Mouse (Mus musculus) kidney, postnatal 0 days (tissue): Measurements from ENCODE around the gene Desi1. TPM values are rescaled to one million over a fixed set of nuclear protein-coding genes. Genes with fewer than 3 reads are reported as not detected.

ENCODE experiments used
- ATAC-seq: fragments of 200-750 bp; cut with Nextera tagmentation; replicated peaks from 2 replicates; pipeline ENCODE4 v1.8.0; 2017; ENCODE audit warnings: low read depth, moderate number of reproducible peaks, moderate TSS enrichment, moderate library complexity; ENCODE audit not compliant: low FRiP score
- DNase-seq: peaks from one replicate; pipeline ENCODE4 v3.0.0-alpha.2; 2016; ENCODE audit warnings: low spot score
- H3K27ac ChIP-seq: fragments of 300-500 bp; sonication (generic); 2 replicates; pipeline ENCODE4 v1.5.1; 2014; ENCODE audit warnings: mild to moderate bottlenecking
- H3K27me3 ChIP-seq: fragments of 300-500 bp; sonication (generic); 2 replicates; pipeline ENCODE4 v1.6.1; 2014; ENCODE audit warnings: low read length, mixed read lengths; ENCODE audit not compliant: insufficient read depth
- H3K36me3 ChIP-seq: fragments of 300-500 bp; sonication (generic); 2 replicates; pipeline ENCODE4 v1.6.1; 2014; ENCODE audit warnings: low read length, mixed read lengths; ENCODE audit not compliant: insufficient read depth
- H3K4me1 ChIP-seq: fragments of 300-500 bp; sonication (generic); replicated peaks from 2 replicates; pipeline ENCODE4 v1.6.1; 2014; ENCODE audit warnings: antibody characterized with exemption, low read length, mixed read lengths; ENCODE audit not compliant: insufficient read depth
- H3K4me2 ChIP-seq: fragments of 300-500 bp; sonication (generic); 2 replicates; pipeline ENCODE4 v1.6.1; 2014; ENCODE audit warnings: mild to moderate bottlenecking, low read length, moderate library complexity, mixed read lengths
- H3K4me3 ChIP-seq: fragments of 300-500 bp; sonication (generic); replicated peaks from 2 replicates; pipeline ENCODE4 v1.5.1; 2014; ENCODE audit warnings: low read depth, low read length
- H3K9ac ChIP-seq: fragments of 300-500 bp; sonication (generic); 2 replicates; pipeline ENCODE4 v1.6.1; 2014; ENCODE audit warnings: low read depth, low read length
- H3K9me3 ChIP-seq: fragments of 300-500 bp; sonication (generic); replicated peaks from 2 replicates; pipeline ENCODE4 v1.6.1; 2016; ENCODE audit warnings: low read length, inconsistent platforms, mixed read lengths
- CTCF ChIP-seq: IDR thresholded peaks from 2 replicates; pipeline ENCODE4 v1.5.1; 2016; ENCODE audit warnings: antibody characterized with exemption, low read depth, mild to moderate bottlenecking, moderate library complexity
- WGBS: fragments of 180-500 bp; shearing (Covaris S2); extraction: QIAGEN DNeasy Blood & Tissue Kit; methylation state at CpG from one replicate; pipeline ENCODE4 v1.1.7; 2014; 5-methylcytosine and 5-hydroxymethylcytosine counted together
- polyA plus RNA-seq: library from polyadenylated mRNA; unstranded; fragments of >200 nt; fragmentation: Nextera tagmentation; extraction: Ambion mirVana; gene quantifications from 2 replicates; pipeline ENCODE4 v1.2.1, GENCODE M21; 2015

The Desi1 gene
- polyA plus RNA-seq, 1 experiment from 2014 or later, result 21.1 TPM

DNA sequence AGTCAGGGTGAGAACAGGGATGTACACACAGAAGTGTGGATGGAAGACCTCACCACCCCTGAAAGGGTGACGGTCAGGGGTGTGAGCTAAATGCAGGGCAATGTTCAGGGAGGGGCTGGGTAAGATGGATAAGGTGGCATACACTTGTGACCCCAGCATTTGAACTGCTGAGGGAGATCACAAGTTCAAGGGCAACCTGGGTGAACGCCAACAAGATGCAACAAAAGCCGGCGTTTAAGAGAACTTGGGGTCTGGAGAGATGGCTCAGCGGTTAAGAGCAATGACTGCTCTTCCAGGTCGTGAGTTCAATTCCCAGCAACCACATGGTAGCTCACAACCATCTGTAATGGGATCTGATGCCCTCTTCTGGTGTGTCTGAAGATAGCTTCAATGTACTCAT lies 78.9 kb downstream of the Desi1 start:
- ATAC-seq, result no peak
- Histone ChIP-seq H3K4me2 (no peak overlapping the region), H3K9ac (no peak overlapping the region), H3K4me1 (no peaks in the 10 kb centered on the region), H3K4me3 (no peak overlapping the region), H3K9me3 (no peaks in the 10 kb centered on the region), H3K27me3 (no peaks in the 10 kb centered on the region), H3K36me3 (peaks cover 19% of the 10 kb centered on the region; the same call in 1 of the 2 replicates), H3K27ac (no peak overlapping the region)
- no peak for TF ChIP-seq CTCF
- 88% methylated on average over 6 of the region's 6 CpGs for WGBS
- DNase-seq, result no peak

DNA sequence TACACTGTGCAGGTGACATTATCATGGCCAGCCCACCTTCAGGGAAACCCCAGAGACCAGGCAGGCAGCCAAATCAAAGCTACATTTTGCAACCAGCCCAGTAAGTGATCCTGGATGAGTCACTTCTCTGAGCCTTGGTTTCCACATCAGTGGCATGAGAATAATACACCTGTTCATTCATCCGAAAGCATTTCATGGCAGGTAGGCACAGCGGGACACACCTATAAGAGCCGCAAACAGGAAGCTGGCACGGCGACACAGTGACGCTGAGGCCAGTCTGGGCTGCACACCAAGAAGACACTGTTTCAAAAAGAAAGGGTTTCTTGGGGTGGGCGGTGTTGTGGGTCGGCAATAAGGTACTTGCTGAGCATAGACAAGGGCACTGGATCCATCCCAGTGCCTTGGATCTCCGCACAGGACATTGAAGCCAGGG lies 79.5 kb downstream of the Desi1 start:
- Histone ChIP-seq H3K4me2 (no peak overlapping the region), H3K4me3 (no peak overlapping the region), H3K36me3 (peaks cover 19% of the 10 kb centered on the region; the same call in 1 of the 2 replicates), H3K27me3 (no peaks in the 10 kb centered on the region), H3K9me3 (no peaks in the 10 kb centered on the region), H3K27ac (no peak overlapping the region), H3K9ac (no peak overlapping the region), H3K4me1 (no peaks in the 10 kb centered on the region)
- DNase-seq (no peak), ATAC-seq (no peak)
- TF ChIP-seq CTCF, result no peak
- WGBS, result 89% methylated on average over 9 of the region's 9 CpGs

DNA sequence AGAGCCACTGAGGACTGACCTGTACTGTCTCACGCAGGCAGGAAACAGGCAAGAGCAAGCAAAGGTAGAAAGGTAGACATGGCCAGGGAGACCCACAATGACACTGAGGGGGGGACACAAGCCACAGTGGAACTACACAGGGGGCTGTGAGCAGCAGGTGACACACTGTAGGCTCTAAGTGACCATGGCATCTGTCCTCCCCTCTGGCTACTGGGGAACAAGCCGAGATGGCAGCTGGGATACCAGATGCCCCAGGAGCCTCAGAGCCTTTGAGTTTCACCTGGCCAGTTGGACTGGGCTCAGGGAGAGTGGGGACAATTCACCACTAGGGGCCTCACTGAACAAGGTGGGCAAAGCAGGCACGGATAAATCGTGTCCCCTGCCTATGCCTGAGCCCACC lies 81.4 kb downstream of the Desi1 start:
- ATAC-seq, result no peak
- no peak for TF ChIP-seq CTCF
- 85% methylated on average over 4 of the region's 4 CpGs for WGBS
- Histone ChIP-seq H3K27ac (no peak overlapping the region), H3K4me2 (no peak overlapping the region), H3K9me3 (no peaks in the 10 kb centered on the region), H3K36me3 (peaks cover 19% of the 10 kb centered on the region; the same call in 1 of the 2 replicates), H3K9ac (no peak overlapping the region), H3K27me3 (no peaks in the 10 kb centered on the region), H3K4me1 (no peaks in the 10 kb centered on the region), H3K4me3 (no peak overlapping the region)
- no peak for DNase-seq

DNA sequence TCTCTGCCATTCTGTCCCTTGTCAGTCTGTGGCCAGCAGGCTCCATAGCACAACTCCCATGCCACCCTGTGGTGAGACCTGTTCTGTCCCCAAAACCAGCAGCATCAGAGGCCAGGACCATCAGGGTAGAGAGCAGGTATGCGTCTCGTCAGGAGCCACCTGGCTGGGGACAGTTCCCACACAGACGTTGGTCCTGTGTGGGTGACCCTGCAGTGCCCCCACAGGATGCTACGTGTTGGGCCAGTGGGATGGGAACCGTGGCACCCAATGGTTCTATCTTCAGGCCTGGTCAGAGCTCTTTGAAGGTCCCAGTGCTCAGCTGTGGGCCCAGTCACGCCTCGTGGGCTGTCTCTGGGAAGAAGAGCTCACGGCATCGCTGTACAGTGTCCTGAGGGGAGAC lies 82.5 kb downstream of the Desi1 start:
- Histone ChIP-seq H3K27ac (no peak overlapping the region), H3K9me3 (no peaks in the 10 kb centered on the region), H3K4me3 (no peak overlapping the region), H3K9ac (no peak overlapping the region), H3K36me3 (peaks cover 23% of the 10 kb centered on the region; the same call in 1 of the 2 replicates), H3K4me2 (no peak overlapping the region), H3K4me1 (no peaks in the 10 kb centered on the region), H3K27me3 (no peaks in the 10 kb centered on the region)
- DNase-seq (no peak), ATAC-seq (no peak)
- TF ChIP-seq CTCF, result no peak
- WGBS, result 78% methylated on average over 9 of the region's 9 CpGs

DNA sequence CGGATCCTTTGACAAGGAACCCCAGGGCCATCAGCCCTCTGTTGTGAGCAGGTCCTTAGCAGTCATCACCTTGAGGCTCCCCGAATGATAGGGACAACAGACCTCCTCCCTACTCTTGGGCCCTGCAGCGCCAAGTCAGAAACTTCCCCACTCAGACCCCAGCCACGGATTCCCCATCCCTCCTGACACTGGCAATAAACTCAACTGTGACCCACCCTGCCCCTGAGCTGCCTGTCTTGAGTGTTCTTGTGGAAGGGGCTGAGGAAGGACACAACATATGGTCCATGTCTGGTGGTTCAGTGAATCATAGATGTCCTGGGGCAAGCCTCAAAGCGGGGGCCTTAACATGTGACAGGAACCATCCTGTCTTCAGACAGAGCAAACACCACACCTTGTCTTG lies 82.9 kb downstream of the Desi1 start:
- WGBS, result 71% methylated on average over 5 of the region's 5 CpGs

DNA sequence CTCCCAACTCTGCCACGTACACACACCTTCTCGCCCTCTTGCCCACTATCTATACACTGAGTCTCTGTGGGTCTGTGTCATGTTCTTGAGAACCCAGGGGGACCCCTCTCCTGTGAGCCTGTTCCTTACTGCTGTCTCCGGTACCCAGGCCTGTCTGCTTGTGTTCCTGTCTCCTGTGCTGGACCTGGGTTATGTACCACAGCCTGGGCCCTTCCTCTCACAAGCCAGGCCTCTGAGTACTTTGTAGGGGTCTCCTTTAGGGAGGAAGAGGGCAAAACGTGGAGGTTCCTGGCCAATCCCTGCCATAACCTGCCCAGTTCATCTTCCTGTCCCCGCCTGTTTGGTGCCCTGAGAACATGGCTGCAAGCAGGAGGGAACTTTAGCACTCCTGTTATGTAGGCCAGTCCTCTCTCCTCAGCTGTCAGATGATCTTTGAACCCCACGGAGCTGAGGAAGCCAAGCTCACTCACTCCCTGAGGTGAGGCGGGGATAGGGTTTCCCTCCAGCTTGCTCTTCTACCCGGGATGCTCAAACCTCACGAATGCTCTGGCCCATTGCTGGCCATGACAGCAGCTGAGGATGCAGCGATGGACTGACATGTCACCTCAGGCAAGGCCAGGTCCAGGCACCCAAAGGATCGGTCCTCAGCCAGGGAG lies 84.1 kb downstream of the Desi1 start:
- Histone ChIP-seq H3K27ac (no peak overlapping the region), H3K4me2 (no peak overlapping the region), H3K4me3 (no peak overlapping the region), H3K27me3 (no peaks in the 10 kb centered on the region), H3K9ac (no peak overlapping the region), H3K36me3 (peaks cover 13% of the 10 kb centered on the region; the same call in 1 of the 2 replicates), H3K9me3 (no peaks in the 10 kb centered on the region), H3K4me1 (no peaks in the 10 kb centered on the region)
- ATAC-seq, result 0 out of 2 replicates have a peak, but pooled peaks have one; percentile 45
- no peak for DNase-seq
- 54% methylated on average over 11 of the region's 11 CpGs for WGBS
- no peak for TF ChIP-seq CTCF

More for the DNA sequence above, 82.9 kb downstream of the Desi1 start:
- DNase-seq (no peak), ATAC-seq (no peak)
- Histone ChIP-seq H3K4me1 (no peaks in the 10 kb centered on the region), H3K9ac (no peak overlapping the region), H3K36me3 (peaks cover 23% of the 10 kb centered on the region; the same call in 1 of the 2 replicates), H3K27me3 (no peaks in the 10 kb centered on the region), H3K4me3 (no peak overlapping the region), H3K4me2 (no peak overlapping the region), H3K9me3 (no peaks in the 10 kb centered on the region), H3K27ac (no peak overlapping the region)
- TF ChIP-seq CTCF, result no peak
